Mouse (Mus musculus) heart, postnatal 36 days (tissue): Measurements from ENCODE around the gene Dnajc16. TPM values are rescaled to one million over a fixed set of nuclear protein-coding genes. Genes with fewer than 3 reads are reported as not detected.

Source experiments
- DNase-seq, 2 experiments: peaks; one replicate each; pipeline ENCODE4 v3.0.0; 2021 to 2022
- intact Hi-C: fragments of 180-260 bp; cut with DNase I; formaldehyde crosslinking; loops from one replicate; pipeline ENCODE4 v1.15.1; 2025
- total RNA-seq, 2 experiments: library from RNA; stranded (reverse); gene quantifications; 2 replicates each; pipeline ENCODE4 v1.2.3; 2021

Dnajc16 gene
- total RNA-seq, 2 experiments from 2014 or later = 20.3 to 20.5 TPM

DNA sequence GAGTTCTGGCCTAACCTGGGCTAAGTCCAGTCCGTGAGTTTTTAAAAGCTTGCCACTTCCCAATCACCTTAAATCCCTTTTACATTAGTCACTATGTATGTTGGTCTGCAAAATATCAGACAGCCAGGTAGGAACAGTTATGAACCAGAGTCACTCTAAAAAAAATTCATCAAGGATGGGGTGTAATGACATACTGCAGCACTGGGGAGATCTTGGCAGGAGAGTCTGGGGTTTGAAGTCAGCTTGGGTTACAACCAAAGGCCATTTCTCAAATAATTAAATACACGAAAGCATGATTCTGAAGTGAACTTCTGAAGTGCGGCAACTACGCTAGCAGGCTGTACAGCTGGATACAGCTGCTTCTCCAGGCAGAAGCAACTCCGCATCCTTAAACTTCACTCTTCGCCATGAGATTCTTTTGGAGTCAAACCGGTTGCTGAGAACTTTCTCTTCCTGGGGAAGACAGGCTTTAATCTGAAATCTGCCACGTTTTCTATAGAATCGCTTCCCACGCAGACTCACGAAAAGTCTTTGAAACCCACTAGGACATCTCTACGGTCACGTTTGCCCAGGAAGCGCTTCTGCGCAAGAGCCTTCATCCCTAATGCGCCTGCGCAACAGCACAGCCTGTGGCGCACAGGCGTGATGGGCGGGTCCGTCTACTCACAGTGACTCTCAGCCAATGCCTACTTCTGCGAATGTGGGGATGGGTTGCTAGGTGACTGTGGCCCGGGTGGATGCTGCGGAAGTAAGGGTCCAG lies 56.1 kb downstream of the Dnajc16 start:
- intact Hi-C loops = no loop called here
- DNase-seq = peak; percentile 83 to 87

- intact Hi-C loops = no loop called here
- no peak for DNase-seq
Measured at GRCm38 (mm10) chr4:141731766-141732165, 59.0 kb downstream of the Dnajc16 start.

DNA sequence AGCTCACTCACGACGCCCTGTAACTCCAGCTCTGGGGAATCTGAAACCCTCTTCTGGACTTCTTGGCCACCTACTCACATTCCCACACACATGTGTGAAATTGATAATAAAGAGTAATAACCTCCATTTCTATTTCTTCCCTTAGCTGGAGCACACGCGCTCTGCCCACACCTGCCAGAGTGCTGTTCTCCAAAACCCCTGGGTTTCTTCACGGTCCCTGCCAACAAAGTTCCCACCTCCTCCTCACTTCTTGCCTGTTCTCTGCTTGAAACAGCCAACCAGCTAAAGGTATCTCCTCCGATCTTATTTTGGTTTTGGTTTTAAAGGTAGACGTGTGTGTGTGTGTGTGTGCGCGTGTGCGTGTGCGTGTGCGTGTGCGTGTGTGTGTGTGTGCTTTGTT lies 60.3 kb downstream of the Dnajc16 start:
- no peak for DNase-seq
- intact Hi-C loops = no loop called here

- intact Hi-C loops = no loop called here
Measured at GRCm38 (mm10) chr4:141729266-141729665, 61.5 kb downstream of the Dnajc16 start.

GRCm38 (mm10) chr4:141725738-141726137 lies 65.0 kb downstream of the Dnajc16 start:
- intact Hi-C loops = no loop called here
- DNase-seq = no peak

More at GRCm38 (mm10) chr4:141729266-141729665, 61.5 kb downstream of the Dnajc16 start:
- no peak for DNase-seq

GRCm38 (mm10) chr4:141725277-141725676 lies 65.5 kb downstream of the Dnajc16 start:
- intact Hi-C loops = no loop called here

DNA sequence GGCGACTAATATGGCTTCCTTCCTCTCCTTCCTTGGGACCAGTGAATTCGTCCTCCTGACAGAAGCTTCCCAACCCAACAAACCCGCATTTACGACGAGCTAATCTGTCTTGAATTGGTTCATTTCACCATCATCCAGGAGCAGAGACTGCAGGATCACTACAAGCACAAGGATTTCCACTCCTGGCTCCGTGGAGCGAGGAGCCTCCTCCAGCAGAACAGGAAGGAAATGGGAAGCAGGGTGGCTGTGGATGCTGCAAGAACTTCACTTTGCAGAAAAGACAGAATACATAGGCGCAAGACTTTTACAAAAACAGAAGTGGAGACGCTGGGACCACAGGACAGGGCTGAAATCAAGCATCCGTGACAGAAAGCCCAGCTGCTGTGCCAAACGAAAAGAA lies 66.1 kb downstream of the Dnajc16 start:
- intact Hi-C loops = loop anchor here (5.0 kb wide), 2 partner anchors 43 to 63 kb away; no protein-coding TSS in a partner anchor
- DNase-seq = no peak

More at GRCm38 (mm10) chr4:141725277-141725676, 65.5 kb downstream of the Dnajc16 start:
- DNase-seq = no peak

DNA sequence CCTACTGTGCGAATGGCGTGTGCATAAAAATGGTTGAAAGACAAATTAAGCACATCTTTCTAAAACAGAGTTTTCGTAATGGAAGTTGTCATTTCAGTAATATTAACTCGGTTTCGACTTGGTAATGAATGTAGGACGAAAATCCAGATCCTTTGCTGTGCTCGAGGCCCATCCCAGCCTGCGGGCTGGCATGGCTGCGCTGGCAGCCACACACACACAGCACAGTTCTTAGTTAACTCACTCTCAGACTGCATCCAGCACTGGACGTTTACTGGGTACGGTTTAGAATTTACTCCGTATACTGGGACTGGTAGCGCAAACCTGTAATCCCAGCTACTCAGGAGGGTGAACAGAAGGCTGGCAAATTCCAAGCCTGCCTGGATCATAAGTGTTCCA lies 67.1 kb downstream of the Dnajc16 start:
- intact Hi-C loops = loop anchor here (2.0 to 5.0 kb wide), 3 partner anchors 44 to 64 kb away; no protein-coding TSS in a partner anchor
- no peak for DNase-seq

DNA sequence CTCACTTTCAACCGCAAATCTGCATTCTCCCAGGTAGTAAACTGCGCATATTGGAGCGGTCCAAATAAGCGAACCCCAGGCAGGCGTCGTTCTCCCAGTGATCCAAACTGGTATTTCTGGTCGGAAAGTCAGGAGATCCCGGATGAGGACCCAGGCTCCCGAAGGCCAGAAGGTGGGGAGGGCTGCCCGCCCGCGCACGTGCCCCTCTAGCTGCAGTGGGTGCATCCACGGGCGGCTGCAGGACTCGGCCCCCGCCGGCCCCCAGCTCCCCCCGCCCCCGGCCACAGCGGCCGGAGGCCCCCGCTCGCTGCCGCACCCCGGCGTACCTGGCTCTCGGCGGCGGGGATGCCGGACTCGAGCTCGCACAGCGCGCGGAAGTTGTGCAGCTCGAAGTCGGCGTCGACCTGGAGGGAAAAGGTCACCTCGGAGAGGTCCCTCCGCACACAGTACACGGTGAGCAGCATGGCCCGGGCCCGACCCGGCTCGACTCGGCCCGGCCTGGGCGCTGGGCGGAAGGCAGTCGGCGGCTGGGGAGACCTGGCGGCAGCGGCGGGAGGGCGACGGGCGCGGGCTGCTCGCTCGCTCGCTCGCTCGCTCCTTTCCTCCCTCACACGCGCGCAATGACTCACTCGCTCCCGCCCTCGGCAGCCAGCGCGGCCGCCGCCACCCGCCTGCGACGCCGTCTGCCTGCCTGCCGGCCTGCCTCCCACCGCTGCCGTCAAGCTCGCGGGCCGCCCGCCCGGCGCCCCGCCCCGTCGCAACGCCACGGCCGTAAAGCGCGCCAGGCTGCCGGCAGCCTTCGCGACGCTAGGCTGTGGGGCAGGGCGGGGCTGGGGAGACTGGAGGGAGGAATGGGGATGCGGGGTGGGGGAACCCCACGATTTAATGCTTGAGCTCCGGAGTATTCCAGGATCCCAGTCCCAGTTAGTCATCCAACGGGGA lies 67.7 kb downstream of the Dnajc16 start, which contains the start of gene Ddi2:
Gene Ddi2 (minus strand): TSS at position 689 of the 942 bp plus-strand sequence.
- DNase-seq = peak; percentile 92 to 94
- intact Hi-C loops = loop anchor here (2.0 to 5.0 kb wide), 3 partner anchors 44 to 64 kb away; no protein-coding TSS in a partner anchor

- intact Hi-C loops = loop anchor here (2.0 to 5.0 kb wide), 3 partner anchors 45 to 65 kb away; no protein-coding TSS in a partner anchor
- DNase-seq = no peak
Measured at GRCm38 (mm10) chr4:141721961-141722360, 68.8 kb downstream of the Dnajc16 start.

DNA sequence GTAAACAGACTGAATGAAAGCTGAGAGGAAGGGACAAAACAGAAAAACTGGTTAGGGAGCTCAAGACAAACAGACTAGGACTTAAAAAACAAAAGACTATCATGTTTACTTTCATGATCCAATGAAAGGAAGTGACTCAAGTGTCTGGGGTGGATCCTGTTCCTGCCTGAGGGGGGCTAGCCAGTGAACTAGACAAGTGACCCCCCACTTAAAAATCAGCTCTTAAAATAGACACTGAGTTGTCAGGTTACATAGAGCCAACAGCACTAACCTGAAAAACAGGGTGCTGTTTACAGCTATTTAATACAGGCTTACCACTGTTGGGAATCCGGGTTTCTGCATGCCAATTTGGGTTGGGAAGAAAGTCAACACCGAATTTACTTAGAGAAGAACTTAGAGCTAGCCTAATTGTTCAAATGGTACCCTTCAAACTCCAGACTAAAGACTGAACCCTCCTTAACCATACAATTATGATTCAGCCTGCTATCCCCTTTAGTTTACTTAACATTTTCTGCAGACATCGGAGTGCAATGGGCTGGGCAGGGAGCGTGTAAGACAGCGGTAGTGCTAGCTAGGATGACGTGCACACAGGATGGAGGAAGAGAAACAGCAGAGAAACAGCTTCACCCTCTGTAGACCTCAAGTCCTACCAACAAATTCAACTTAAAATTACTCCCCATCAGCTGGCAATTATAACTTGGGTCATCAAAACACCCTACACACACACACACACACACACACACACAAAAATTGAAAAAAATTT lies 69.8 kb downstream of the Dnajc16 start:
- intact Hi-C loops = loop anchor here (5.0 kb wide), 2 partner anchors 46 to 66 kb away; no protein-coding TSS in a partner anchor
- DNase-seq = no peak

GRCm38 (mm10) chr4:141719304-141719703 lies 71.4 kb downstream of the Dnajc16 start:
- no peak for DNase-seq
- intact Hi-C loops = no loop called here

GRCm38 (mm10) chr4:141717633-141718032 lies 73.1 kb downstream of the Dnajc16 start:
- intact Hi-C loops = no loop called here
- no peak for DNase-seq

- intact Hi-C loops = no loop called here
- DNase-seq = no peak
Measured at GRCm38 (mm10) chr4:141715027-141715426, 75.7 kb downstream of the Dnajc16 start.

DNA sequence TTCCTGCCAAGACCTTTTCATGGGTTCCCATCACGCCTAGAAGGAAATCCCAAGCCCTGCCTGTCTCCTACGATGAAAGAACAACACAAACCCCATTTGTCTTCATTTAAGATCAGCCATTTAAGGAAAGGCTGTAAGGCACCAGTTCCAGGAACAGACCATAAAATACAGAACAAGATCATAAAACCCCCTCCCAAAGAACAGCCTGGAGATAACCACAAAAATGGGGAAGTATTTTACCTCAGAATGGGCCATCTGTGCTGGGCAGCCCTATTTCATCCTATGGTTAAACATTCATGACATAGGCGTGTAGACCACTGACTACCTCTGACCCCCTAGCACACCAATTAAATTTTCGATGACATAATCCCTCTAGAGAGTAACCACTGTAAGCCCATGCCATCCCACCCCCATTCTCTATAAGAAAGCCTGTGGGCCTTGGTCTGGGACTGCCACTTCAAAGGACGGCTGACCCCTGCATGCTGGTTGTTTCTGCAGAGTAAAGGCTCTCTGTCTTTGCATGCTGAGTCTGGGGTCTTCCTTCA lies 77.1 kb downstream of the Dnajc16 start:
- no peak for DNase-seq
- intact Hi-C loops = no loop called here

- no peak for DNase-seq
Measured at GRCm38 (mm10) chr4:141711250-141711649, 79.5 kb downstream of the Dnajc16 start.

More at GRCm38 (mm10) chr4:141711250-141711649, 79.5 kb downstream of the Dnajc16 start:
- intact Hi-C loops = no loop called here
